7 mouse cellular contexts compared by ENCODE assay signal in genomic region chr6:39515040-39515738, GRCm38 (mm10). TPM values are rescaled to one million over a fixed set of nuclear protein-coding genes. Genes with fewer than 3 reads are reported as not detected.
DNase-seq lines count a peak whose midpoint lies in the region; ATAC-seq and TF ChIP-seq lines count a peak whose summit lies in the region.

No protein-coding gene starts in this region.

- ATAC-seq in lung, embryonic 14.5 days (ENCODE audit: insufficient read depth) = peak; percentile 89
- peak; percentile 65; the same call in 1 of the 2 replicates for ATAC-seq in stomach, embryonic 15.5 days (ENCODE audit: insufficient read depth, low FRiP score, low read depth)

- peak overlapping the region; percentile 97 for H3K27ac ChIP-seq in lung, embryonic 14.5 days (ENCODE audit: low read depth)
- H3K27ac ChIP-seq in stomach, embryonic 15.5 days = peak overlapping the region; percentile 83

- no peak overlapping the region for H3K9ac ChIP-seq in lung, embryonic 14.5 days
- no peak overlapping the region for H3K9ac ChIP-seq in stomach, embryonic 15.5 days

- no peak for TF ChIP-seq CTCF in lung, embryonic 14.5 days (IDR thresholded peaks at IDR 0.05; ENCODE audit: low read depth)

- peak; percentile 85 for DNase-seq in lung, embryonic 14.5 days
- no peak for DNase-seq in lung, adult 18-20 months
- peak; percentile 77 to 81 for DNase-seq in adrenal gland, postnatal 36 days
- DNase-seq in heart, adult 18-20 months = peak; percentile 51 to 60
- DNase-seq in kidney, postnatal 10 days = peak; percentile 69
- no peak for DNase-seq in right cerebral cortex, adult 18-20 months

- peak overlapping the region; percentile 46 for H3K4me2 ChIP-seq in lung, embryonic 14.5 days
- 0 out of 2 replicates have a peak overlapping the region, but pooled peaks have one; percentile 22 for H3K4me2 ChIP-seq in stomach, embryonic 15.5 days

- H3K27me3 ChIP-seq in lung, embryonic 14.5 days (ENCODE audit: insufficient read depth, low read length) = no peaks in the 10 kb centered on the region
- no peaks in the 10 kb centered on the region for H3K27me3 ChIP-seq in stomach, embryonic 15.5 days (replicated peaks)

- peaks cover 15% of the 10 kb centered on the region for H3K36me3 ChIP-seq in lung, embryonic 14.5 days (ENCODE audit: insufficient read depth)
- H3K36me3 ChIP-seq in stomach, embryonic 15.5 days = peaks cover 6% of the 10 kb centered on the region; the same call in 1 of the 2 replicates

- WGBS in lung, embryonic 14.5 days = 8% methylated on average over 11 of the region's 11 CpGs
- 15% methylated on average over 11 of the region's 11 CpGs for WGBS in stomach, embryonic 15.5 days

- H3K4me1 ChIP-seq in lung, embryonic 14.5 days (ENCODE audit: insufficient read depth) = peaks cover 9% of the 10 kb centered on the region; the same call in 1 of the 2 replicates
- H3K4me1 ChIP-seq in stomach, embryonic 15.5 days = peaks cover 8% of the 10 kb centered on the region

- H3K4me3 ChIP-seq in lung, embryonic 14.5 days (ENCODE audit: low read depth, low read length) = no peak overlapping the region
- no peak overlapping the region for H3K4me3 ChIP-seq in stomach, embryonic 15.5 days (replicated peaks)

- H3K9me3 ChIP-seq in lung, embryonic 14.5 days (ENCODE audit: low read depth, low read length) = peaks cover 2% of the 10 kb centered on the region; the same call in 1 of the 2 replicates
- no peaks in the 10 kb centered on the region for H3K9me3 ChIP-seq in stomach, embryonic 15.5 days

RNA-seq across cellular contexts. Expression of gene Dennd2a, which starts 42.5 kb away (rescaled TPM):
- 30.4 and 33.1 TPM in 2 replicates for polyA plus RNA-seq in lung, embryonic 14.5 days (2014; fragmentation: Nextera tagmentation; extraction: Ambion mirVana)
- total RNA-seq in adrenal gland, postnatal 36 days (2021) = 10 to 100 TPM; 10.0 to 13.6 TPM
- total RNA-seq in heart, adult 18-20 months (2021) = 1 to 10 TPM; 5.8 to 6.2 TPM
- polyA plus RNA-seq in stomach, embryonic 15.5 days (2015; fragmentation: Nextera tagmentation; extraction: Ambion mirVana) = 13.4 and 15.8 TPM in 2 replicates

RNA-seq across cellular contexts. Expression of gene Adck2, which starts 58.5 kb away (rescaled TPM):
- 21.8 and 22.1 TPM in 2 replicates for polyA plus RNA-seq in lung, embryonic 14.5 days (2014; fragmentation: Nextera tagmentation; extraction: Ambion mirVana)
- 10 to 100 TPM; 21.4 to 26.9 TPM for total RNA-seq in adrenal gland, postnatal 36 days (2021)
- total RNA-seq in heart, adult 18-20 months (2021) = 10 to 100 TPM; 13.1 to 13.6 TPM
- 26.5 and 32.6 TPM in 2 replicates for polyA plus RNA-seq in stomach, embryonic 15.5 days (2015; fragmentation: Nextera tagmentation; extraction: Ambion mirVana)

Comparison
In these comparisons a context has a peak if more than half of its experiments do, and no peak if none do; other contexts are left out.
1. DNase-seq: peak in lung, embryonic 14.5 days (single experiment), adrenal gland, postnatal 36 days (2 of 2), heart, adult 18-20 months (2 of 2) and kidney, postnatal 10 days (single experiment); none in lung, adult 18-20 months (0 of 2) and right cerebral cortex, adult 18-20 months (single experiment).